Mouse (Mus musculus): Measurements from ENCODE around the gene Crebzf. TPM values are rescaled to one million over a fixed set of nuclear protein-coding genes. Genes with fewer than 3 reads are reported as not detected.

Crebzf gene
- polyA plus RNA-seq (2012; rRNA removed): 34.9 and 40.0 TPM in 2 replicates

DNA sequence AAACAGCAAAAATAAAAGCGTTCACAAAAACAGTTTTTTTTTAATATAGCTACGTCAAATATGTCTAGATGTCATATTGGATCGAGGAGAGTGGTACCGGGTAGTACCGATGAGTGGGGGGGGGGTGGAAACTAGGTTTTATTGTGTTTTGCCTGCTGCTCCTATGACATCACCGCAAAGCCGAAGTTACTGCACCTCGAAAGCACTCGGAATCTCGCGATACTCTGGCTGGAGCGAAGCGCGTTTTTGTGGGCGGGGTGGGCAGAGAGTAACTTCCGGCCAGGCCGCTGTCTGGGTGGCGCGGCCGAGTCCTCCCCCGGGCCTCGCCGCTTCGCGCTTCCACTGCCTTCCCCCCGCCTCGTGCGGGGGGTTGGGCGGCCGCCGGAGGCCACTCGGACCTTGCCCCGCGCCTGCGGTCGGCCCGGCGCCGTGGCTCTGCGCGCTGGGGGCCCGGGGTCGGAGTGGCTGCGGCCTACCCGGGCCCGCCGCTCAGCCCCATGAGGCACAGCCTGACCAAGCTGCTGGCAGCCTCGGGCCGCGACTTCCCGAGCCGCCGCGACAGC, at the start of gene Crebzf:
TSS of gene Crebzf (plus strand) at position 212 of the 563 bp plus-strand sequence.
- peak; percentile 79 for DNase-seq (ENCODE audit: low read depth)

DNA sequence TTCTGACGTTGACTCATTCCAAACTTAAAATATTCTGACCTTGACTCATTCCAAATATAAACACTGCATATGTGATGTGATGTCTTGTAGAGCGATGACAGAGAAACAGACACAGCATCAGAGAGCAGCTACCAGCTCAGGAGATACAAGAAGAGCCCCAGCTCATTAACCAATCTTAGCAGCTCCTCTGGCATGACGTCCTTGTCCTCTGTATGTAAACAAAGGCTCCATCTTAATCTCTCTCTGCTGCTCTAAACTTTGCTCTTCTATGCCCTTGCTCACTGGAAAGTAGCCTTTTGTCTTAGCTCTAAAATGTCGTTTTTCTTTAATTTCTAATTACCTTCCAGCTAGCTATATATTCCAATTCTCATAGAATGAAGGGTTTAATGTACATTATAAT, 47.5 kb upstream of the Crebzf start:
- no peak for DNase-seq (ENCODE audit: low read depth)

DNA sequence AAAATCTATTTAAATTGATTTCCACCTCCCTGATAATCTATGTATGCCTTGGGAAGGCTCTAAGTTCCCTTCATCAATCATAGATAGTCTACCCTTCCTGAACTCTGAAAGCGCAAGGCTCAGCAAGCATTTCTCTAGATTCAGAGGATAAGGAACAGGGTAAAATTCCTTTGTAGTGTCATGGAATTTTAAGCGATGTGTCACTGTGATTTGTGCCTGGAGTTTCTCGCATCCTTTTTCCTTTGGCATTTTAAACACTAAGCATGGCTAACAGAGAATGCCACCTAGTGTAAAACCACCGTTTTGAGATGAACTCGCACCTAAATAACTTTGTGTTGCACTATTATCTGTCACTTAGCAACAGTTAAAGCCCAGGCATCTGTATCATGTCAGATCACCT, 46.6 kb upstream of the Crebzf start:
- DNase-seq (ENCODE audit: low read depth): no peak

DNA sequence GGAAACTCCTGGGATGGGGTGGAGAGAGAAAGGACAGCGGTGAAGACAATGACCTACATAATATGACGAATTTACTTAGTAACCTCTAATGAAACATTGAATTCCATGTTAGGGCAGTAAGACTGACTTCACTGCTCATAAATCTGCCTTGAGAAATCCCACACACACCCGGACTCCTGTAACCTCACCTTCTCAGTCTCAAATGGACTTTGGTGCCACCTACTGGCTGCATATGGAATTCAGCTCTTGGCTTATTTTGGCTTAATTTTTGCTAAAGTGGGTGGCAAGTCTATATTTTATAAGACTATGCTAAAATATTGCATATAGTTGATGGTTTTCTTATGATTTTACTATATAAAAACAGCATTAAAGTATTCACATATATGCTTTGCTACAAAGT, 32.6 kb upstream of the Crebzf start:
- DNase-seq (ENCODE audit: low read depth): no peak

DNA sequence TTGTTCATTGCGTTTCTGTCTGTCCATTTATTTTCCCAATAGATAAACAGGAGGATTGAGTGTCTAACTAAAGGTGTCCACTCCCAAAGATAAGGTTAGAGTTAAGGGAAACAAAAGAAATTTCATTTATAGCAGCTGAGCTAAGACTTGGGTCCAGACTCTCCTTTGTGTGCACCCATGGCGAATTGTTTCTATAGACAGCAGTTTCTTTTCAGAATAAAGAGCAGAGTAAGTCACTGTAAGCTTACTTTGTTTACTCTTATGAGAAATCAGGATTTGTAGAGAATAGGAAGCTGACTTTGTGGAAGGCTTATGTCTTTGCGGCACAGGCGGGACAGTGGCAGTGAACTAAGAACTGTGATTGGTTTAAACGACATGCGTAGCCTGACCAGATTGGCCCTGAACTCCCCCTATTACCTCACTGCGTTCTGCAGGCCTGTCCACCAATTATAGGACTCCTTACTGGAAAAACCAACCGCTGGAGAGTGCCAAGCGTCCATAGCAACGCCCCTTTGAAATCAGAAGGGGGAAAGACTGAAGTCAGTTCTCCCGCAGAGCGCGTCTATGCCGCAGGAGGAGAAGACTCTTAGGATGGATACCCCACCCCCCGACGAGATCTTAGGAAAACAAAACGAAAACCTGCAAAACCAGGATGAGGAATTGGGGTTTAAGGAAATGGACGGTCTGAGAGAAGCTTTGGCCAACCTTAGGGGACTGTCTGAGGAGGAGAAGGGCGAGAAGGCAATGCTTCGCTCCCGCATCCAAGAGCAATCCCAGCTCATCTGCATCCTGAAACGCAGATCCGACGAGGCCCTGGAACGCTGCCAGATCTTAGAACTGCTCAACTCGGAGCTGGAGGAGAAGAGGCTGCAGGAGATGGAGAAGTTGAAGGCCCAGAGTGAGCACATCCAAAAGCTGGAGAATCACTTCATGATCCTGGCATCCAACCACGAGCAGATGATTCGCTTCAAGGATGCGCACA, 16.2 kb upstream of the Crebzf start, which contains the start of gene Ccdc89:
TSS of gene Ccdc89 (plus strand) at position 558 of the 982 bp plus-strand sequence.
- no peak for DNase-seq (ENCODE audit: low read depth)

DNA sequence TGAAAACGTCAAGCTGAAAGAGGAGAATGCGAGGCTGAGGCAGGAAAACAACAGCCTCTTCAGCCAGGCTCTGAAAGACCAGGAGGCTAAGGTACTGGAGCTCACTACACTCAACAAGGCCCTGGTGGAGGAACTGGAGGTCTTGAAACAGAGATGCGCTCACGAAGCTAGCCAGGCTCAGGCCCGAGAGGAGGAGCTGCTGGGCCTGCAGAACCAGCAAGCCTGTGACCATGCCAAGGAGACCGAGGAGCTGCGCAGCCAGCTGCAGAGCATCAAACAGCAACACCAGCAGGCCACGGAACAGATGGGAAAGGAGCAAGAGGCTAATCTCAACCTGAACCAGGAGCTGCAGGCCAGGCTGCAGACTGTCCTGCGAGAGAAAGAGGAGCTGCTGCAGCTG, 15.5 kb upstream of the Crebzf start:
- no peak for DNase-seq (ENCODE audit: low read depth)

DNA sequence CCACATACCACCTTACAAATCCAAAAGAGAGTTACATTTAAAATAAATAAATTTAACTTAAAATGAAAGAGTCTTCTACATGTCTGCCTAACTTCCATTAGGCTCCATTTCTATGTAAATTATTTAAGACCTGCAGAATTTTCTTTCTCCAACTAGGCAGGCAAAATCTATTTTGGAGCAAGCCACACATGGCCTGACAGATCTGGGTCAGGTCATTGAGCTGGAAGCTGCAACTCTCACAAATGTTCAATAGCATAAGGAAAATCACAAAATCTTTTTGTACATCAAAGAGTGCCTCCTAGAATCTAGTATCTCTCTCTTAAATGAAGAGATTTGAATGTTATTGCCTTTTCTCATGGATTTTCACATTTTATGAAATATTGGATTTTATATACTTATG, 10.3 kb upstream of the Crebzf start:
- no peak for DNase-seq (ENCODE audit: low read depth)

DNA sequence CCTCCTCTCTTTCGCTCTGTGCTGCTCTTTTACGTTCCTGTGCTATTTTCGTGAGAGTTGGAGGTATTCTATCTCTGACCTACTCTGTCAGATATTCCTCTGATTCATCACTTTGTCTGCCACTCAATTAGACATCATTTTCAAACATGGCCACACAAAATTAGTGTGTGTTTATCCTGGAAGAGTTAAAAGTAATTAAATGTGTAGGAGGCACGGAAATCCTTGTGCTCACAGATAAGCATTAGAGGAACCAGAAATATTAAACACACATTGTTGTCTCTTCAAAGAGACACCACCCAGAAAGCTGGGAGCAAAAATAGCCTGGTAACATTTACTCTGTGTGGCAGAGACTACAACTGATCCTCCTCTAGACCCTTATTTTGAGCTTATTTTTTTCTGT, 2.5 kb upstream of the Crebzf start:
- no peak for DNase-seq (ENCODE audit: low read depth)

DNA sequence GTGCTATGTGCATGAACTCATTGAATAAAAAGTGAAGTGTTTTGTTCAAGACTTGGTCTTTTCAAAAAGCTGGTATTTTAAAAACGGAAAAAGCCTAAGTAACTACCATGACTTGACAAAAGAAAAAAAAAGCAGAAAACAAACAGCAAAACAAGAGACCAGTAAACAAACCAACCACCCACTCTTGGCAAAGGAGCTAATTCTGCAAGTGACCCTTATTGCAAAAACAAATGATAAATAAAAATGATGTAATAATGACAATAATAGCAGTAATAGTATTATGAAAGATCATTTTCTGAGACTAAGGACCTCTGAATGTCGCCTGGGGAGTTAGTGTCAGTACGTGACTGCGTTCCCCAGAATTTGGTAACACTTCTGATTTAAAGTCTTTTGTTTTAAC, 459 bp upstream of the Crebzf start:
- DNase-seq (ENCODE audit: low read depth): no peak

DNA sequence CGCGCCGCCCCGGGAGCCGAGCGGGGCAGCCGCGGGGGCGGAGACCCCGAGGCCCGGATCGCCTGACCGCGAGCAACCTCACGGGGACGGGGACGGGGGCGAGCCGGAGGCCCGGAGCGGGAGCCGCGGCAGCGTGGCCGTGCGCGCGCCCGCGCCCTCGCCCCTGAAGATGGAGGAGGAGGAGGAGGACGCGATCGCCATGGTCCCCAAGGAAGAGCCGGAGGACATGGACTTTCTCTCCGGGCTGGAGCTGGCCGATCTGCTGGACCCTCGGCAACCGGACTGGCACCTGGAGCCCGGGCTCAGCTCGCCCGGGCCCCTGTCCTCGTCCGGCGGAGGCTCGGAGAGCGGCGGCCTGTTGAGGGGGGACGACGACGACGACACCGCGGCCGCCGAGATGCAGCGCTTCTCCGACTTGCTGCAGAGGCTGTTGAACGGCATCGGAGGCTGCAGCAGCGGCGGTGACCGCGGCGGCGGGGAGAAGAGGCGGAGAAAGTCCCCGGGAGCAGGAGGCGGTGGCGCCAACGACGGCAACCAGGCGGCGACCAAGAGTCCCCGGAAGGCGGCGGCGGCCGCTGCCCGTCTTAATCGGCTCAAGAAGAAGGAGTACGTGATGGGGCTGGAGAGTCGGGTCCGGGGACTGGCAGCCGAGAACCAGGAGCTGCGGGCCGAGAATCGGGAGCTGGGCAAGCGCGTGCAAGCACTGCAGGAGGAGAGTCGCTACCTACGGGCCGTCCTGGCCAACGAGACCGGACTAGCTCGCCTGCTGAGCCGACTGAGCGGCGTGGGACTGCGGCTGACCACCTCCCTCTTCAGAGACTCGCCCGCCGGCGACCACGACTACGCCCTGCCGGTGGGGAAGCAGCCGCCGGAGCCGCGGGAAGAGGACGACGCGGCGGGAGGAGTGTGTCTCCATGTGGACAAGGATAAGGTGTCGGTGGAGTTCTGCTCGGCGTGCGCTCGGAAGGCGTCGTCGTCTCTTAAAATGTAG, 867 bp downstream of the Crebzf start:
- DNase-seq (ENCODE audit: low read depth): no peak

DNA sequence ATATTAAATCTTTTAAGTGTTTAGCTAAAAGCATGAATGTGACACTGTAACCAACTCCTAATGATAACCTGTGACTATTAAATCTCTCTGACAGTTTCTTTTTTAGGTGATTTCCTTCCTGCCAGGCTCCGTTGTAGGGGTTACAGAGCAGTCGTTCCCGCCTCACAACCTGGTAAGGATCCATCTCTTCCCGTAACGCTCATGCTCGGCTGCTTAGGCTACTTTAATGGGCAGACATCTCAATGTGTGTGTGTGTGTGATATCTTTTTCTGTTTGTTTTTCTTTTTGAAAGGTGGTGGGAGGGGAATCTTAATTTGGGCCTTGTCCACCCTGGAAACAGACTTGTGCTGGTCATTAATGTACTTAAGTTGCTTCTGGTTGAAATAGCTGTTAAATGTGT, 1.7 kb downstream of the Crebzf start:
- no peak for DNase-seq (ENCODE audit: low read depth)

DNA sequence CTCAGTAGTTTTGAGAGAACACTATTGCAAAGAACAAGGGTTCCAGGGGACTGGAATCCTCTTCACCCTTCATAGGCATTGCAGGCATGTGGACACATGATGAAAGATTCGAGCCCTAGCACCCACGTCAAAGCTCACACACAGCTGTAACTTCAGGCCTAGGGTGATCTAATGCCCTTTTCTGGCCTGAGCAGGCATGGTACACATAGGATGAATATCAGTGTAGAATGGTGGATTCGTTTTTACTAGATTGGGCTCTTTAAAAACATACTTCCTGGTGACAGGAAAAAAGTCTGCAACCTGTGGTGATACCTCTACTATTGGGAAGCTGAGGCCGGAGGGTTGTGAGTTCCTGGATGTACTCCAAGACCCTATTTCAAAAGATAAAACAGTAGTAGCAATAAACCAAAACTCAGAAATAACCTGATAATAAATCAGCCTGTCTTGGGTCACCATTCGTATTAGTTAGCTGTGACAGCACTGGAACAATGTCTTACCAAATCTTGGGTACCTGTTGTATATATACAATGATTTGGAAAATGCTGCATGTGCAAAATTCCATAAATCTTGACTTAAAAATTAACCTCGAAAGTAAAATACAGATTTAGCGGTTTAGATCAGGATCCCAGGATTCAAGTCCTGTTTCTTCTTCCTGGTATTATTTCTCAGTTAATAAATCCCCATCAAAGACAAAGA, 13.8 kb downstream of the Crebzf start:
- DNase-seq (ENCODE audit: low read depth): no peak

DNA sequence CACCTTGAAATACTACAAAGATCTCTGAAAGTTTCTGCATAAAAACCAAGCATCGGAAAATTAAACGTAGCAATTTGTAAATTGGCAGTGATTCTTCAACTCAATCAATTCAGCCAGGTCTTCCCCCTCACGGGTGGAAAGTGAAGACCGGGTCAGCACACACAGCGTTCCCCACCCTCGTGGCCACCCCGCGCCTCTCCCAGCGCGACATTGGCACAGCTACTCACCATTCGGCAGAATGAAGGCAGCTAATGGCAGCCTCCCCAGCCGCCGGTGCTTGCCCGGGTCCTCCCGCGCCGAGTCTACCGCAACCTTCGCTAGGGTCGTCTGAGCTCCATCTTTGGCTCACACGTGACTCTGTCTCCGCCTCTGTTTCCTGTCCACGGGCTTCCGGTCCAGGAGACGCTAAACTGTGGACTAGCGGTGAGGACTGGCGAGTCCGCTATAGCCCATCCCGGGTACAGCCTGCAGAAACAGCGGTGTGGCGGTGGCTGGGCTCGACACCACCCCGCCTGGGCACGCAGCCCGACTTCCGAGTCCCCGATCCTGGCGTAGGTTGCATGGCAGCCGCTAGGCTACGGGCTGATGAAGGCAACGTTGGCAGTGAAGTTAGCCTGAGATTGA, 14.4 kb downstream of the Crebzf start, which contains the start of gene Tmem126a:
TSS of gene Tmem126a (minus strand) at position 385 of the 624 bp plus-strand sequence.
- DNase-seq (ENCODE audit: low read depth): no peak

DNA sequence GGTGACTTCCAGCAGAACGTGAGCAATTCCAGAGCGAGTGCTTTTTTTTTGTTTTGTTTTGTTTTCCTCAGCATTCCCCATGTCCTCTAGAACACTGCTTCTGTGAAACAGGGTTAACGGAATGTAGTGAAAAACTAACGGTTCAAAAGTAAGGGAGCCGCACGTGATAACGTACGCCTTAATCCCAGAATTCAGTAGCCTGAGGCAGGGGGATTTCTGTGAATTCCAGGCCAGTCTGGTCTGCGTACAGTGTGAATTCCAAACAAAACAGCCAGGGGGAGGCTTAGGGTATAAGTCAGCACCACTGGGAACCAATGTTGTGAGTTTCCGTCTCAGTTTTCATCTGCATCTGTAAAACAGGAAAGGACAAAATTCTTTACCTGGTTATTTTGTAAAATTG, 15.0 kb downstream of the Crebzf start:
- DNase-seq (ENCODE audit: low read depth): no peak

DNA sequence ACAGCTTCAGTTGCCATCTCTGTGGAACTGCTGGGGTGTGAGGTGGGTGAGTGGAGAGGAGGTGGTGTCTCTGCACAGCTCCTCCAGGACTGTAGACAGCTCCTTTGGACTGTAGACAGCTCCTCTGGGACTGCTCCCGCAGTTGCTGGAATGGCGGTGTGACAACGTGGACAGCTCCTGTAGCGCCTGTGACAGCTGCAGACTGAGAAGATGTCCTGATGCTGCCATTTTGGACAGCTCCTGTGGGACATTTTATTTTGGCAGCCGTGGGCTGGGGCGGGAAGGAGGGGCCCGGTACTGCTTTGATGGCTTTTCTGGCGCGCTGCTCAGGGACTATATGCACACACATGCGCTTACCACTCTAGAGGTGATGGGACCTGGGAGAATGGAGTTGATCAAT, 17.8 kb downstream of the Crebzf start:
- no peak for DNase-seq (ENCODE audit: low read depth)

DNA sequence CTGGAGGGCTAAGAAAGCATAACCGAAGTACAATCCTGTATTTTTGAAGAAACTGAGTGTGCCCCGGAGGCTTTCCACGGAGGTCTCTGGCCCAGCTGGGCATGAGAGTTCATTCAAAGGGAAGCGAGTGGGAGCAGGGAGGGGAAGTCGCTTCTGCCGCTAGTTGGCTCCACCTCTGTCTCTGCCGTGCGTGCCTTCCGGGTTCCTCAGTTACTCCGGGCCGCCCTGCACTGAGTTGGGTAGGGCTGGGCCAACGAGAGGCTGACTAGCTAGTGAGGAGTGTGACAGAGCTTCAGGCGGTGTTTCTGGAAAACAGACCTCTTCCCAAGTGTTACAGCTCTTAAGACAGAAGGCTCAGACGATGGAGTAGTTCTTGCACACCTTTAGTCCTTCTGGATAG, 18.4 kb downstream of the Crebzf start:
- no peak for DNase-seq (ENCODE audit: low read depth)

DNA sequence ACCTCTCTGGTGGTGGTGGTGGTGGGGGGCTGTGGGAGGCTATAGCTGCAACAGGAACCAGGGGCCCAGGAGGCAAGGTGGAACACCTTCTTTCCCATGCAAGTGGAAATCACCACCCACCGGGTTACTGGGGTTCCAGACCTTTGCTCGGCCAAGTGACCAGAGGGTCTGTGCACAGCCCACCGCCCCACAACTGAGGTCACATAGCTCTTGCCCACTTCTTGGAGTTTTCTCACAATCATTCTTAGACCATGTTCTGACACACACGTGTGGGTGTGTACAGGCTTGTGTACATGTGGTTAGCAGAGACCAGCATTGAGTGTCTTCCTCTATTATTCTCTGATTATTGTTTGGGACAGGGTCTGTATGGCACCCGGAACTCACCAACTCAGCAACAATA, 18.9 kb downstream of the Crebzf start:
- no peak for DNase-seq (ENCODE audit: low read depth)

DNA sequence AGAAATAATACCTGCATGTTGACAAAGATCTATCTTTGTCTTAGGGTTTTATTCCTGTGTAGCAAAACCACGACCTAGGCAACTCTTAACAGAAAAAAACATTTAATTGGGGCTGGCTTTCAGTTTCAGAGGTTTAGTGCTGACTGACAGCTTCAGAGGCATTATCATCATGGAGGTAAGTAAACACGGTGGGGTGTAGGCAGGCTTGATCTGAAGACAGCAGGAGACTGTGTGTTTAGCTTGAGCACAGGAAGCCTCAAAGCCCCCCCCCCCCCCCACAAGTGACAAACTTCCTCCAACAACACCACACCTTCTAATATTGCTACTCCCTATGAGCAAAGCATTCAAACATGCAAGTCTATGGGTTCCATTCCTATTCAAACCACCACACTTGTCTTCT, 31.0 kb downstream of the Crebzf start:
- DNase-seq (ENCODE audit: low read depth): no peak

DNA sequence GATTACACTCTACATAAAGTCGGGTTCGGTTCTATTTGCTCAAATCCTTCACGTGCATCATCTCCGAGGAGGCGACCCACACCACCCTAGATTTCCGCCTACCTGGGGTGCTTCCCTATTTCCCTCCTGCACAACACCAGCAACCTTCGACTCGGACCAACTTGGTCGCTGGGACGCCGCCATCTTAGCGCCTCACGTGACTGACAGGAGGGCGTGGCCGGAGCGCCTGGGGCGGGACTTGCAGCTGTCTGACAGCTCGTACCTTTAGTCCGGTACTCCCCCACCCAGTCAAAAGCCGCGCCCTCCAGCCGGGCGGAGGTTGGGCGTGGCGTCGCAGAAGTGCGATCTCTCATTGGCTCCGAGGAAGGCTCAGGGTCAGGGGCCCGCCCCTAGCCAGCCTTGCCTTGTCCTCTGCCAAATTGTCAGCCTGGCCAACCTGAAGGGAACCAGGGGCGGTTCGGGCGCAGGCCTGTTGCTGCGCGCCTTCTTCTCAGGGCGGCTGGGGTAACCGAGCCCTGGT, 33.3 kb downstream of the Crebzf start, which contains the start of gene Tmem126b:
TSS of gene Tmem126b (minus strand) at position 209 of the 520 bp plus-strand sequence.
- DNase-seq (ENCODE audit: low read depth): peak; percentile 82

All from gonadal fat pad, adult 2 months (tissue).